Mouse (Mus musculus): ENCODE measurements around the gene Apoc1. TPM values are rescaled to one million over a fixed set of nuclear protein-coding genes. Genes with fewer than 3 reads are reported as not detected.

Gene Apoc1
- polyA plus RNA-seq, 1 experiment from 2014 or later, result 1.7 TPM

DNA sequence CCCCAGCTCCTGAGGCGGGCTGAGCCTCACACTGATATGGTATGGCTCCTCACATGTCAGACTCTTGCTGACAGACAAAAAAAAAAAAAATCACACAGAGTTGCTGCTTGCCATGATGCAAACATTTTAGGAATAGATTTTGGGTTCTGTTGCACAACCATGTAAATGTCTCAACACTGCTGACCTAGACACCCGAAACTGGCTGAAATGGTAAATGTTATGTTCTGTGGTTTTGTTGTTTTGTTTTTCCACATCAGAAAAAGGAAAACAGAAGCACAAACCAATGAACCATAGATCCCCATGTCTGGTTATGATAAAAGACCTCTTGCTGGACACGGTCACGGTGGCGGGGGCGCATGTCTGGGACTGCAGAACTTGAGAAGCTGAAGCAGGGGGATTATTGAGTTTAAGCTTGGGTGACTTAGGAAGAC, 8.7 kb downstream of the Apoc1 start:
- Histone ChIP-seq H3K9me3 (ENCODE audit: control insufficient read depth, low read length) (no peaks in the 10 kb centered on the region), H3K27ac (replicated peaks; ENCODE audit: low read depth, low read length) (no peak overlapping the region), H3K27me3 (ENCODE audit: control insufficient read depth, insufficient read depth, low read length) (no peaks in the 10 kb centered on the region), H3K36me3 (ENCODE audit: control insufficient read depth, insufficient read depth, low read length) (no peaks in the 10 kb centered on the region), H3K4me2 (ENCODE audit: low read length) (no peak overlapping the region), H3K4me3 (replicated peaks; ENCODE audit: low read depth, low read length) (no peak overlapping the region), H3K9ac (replicated peaks; ENCODE audit: low read length) (no peak overlapping the region), H3K4me1 (ENCODE audit: control insufficient read depth, insufficient read depth, low read length) (no peaks in the 10 kb centered on the region)
- DNase-seq (no peak), ATAC-seq (ENCODE audit: low FRiP score, low TSS enrichment) (no peak)
- 88% methylated on average over 6 of the region's 6 CpGs for WGBS

GRCm38 (mm10) chr7:19682979-19683378, 9.5 kb downstream of the Apoc1 start:
- 84% methylated on average over 3 of the region's 3 CpGs for WGBS
- no peak for ATAC-seq (ENCODE audit: low FRiP score, low TSS enrichment)
- Histone ChIP-seq H3K27ac (replicated peaks; ENCODE audit: low read depth, low read length) (no peak overlapping the region), H3K9ac (replicated peaks; ENCODE audit: low read length) (no peak overlapping the region), H3K4me1 (ENCODE audit: control insufficient read depth, insufficient read depth, low read length) (no peaks in the 10 kb centered on the region), H3K4me3 (replicated peaks; ENCODE audit: low read depth, low read length) (no peak overlapping the region), H3K27me3 (ENCODE audit: control insufficient read depth, insufficient read depth, low read length) (no peaks in the 10 kb centered on the region), H3K9me3 (ENCODE audit: control insufficient read depth, low read length) (no peaks in the 10 kb centered on the region), H3K36me3 (ENCODE audit: control insufficient read depth, insufficient read depth, low read length) (no peaks in the 10 kb centered on the region), H3K4me2 (ENCODE audit: low read length) (no peak overlapping the region)
- DNase-seq, result no peak

DNA sequence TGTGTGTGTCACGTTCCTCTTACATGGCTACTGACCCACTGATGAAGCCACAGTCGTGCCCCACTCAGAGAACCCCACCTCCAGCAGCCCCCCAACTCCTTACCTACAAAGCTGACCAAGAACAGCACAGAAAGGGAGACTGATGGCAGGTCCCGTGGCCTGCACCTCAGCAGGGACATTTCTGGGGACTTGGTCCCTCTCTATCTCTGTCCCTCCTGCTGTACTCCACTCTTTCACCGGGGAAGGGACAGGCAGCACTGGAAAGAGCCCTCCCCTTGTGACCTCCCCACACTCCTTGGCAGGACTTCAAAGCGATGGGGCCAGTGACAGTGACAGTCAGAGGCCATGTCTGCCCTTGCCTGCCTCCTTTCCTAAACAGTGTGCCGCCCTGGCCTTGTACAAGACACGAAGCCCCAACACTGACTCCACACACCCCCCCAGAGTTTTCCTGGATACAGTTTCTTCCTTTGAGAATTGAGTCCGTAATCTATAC, 11.2 kb downstream of the Apoc1 start, which contains the start of the genes Gm44805 and Apoc4:
Gm44805 (minus strand) TSS at position 222 of the 493 bp plus-strand sequence.
Apoc4 (minus strand) TSS at position 278 of the 493 bp plus-strand sequence.
- 65% methylated on average over 8 of the region's 8 CpGs for whole genome bisulfite sequencing
- ATAC-seq (ENCODE audit: low FRiP score, low TSS enrichment), result no peak
- H3K9ac ChIP-seq (replicated peaks; ENCODE audit: low read length), result no peak within 1 kb of the TSS

GRCm38 (mm10) chr7:19680702-19681101, 11.8 kb downstream of the Apoc1 start:
- Histone ChIP-seq H3K9me3 (ENCODE audit: control insufficient read depth, low read length) (no peaks in the 10 kb centered on the region), H3K27ac (replicated peaks; ENCODE audit: low read depth, low read length) (no peak overlapping the region), H3K36me3 (ENCODE audit: control insufficient read depth, insufficient read depth, low read length) (no peaks in the 10 kb centered on the region), H3K4me3 (replicated peaks; ENCODE audit: low read depth, low read length) (no peak overlapping the region), H3K4me1 (ENCODE audit: control insufficient read depth, insufficient read depth, low read length) (no peaks in the 10 kb centered on the region), H3K4me2 (ENCODE audit: low read length) (no peak overlapping the region), H3K9ac (replicated peaks; ENCODE audit: low read length) (no peak overlapping the region), H3K27me3 (ENCODE audit: control insufficient read depth, insufficient read depth, low read length) (no peaks in the 10 kb centered on the region)
- 87% methylated on average over 2 of the region's 2 CpGs for WGBS
- no peak for DNase-seq
- ATAC-seq (ENCODE audit: low FRiP score, low TSS enrichment), result no peak

More for the DNA sequence above, 11.2 kb downstream of the Apoc1 start, which contains the start of the genes Gm44805 and Apoc4:
- H3K27me3 ChIP-seq (ENCODE audit: control insufficient read depth, insufficient read depth, low read length), result no peaks in the 10 kb centered on the region
- no peak within 1 kb of the TSS for H3K4me3 ChIP-seq (replicated peaks; ENCODE audit: low read depth, low read length)
- no peaks in the 10 kb centered on the region for H3K9me3 ChIP-seq (ENCODE audit: control insufficient read depth, low read length)
- H3K4me2 ChIP-seq (ENCODE audit: low read length), result no peak within 1 kb of the TSS
- DNase-seq, result no peak
- H3K27ac ChIP-seq (replicated peaks; ENCODE audit: low read depth, low read length), result no peak within 1 kb of the TSS
- no peaks in the 10 kb centered on the region for H3K36me3 ChIP-seq (ENCODE audit: control insufficient read depth, insufficient read depth, low read length)
- no peaks in the 10 kb centered on the region for H3K4me1 ChIP-seq (ENCODE audit: control insufficient read depth, insufficient read depth, low read length)

DNA sequence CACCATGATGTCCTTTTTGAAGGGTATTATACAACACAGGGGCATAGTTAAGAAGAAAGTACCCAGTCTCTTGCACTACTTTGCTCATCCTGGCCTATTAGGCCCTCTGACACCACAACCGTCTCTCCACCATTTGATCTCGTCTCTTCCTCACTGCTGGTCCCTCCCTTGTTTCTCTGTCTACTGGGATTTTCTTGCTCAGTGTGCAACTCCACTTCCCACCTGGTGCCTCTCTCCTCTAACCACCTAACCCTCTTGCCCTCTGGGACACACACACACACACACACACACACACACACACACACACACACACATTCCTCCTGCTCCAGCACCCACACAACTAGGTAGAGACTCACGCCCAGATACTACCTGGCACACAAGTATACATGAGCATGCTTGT, 13.6 kb downstream of the Apoc1 start:
- 81% methylated on average over 3 of the region's 3 CpGs for whole genome bisulfite sequencing
- Histone ChIP-seq H3K27me3 (ENCODE audit: control insufficient read depth, insufficient read depth, low read length) (no peaks in the 10 kb centered on the region), H3K4me3 (replicated peaks; ENCODE audit: low read depth, low read length) (no peak overlapping the region), H3K36me3 (ENCODE audit: control insufficient read depth, insufficient read depth, low read length) (no peaks in the 10 kb centered on the region), H3K4me2 (ENCODE audit: low read length) (no peak overlapping the region), H3K9me3 (ENCODE audit: control insufficient read depth, low read length) (no peaks in the 10 kb centered on the region), H3K9ac (replicated peaks; ENCODE audit: low read length) (no peak overlapping the region), H3K4me1 (ENCODE audit: control insufficient read depth, insufficient read depth, low read length) (no peaks in the 10 kb centered on the region), H3K27ac (replicated peaks; ENCODE audit: low read depth, low read length) (no peak overlapping the region)
- DNase-seq, result no peak
- ATAC-seq (ENCODE audit: low FRiP score, low TSS enrichment), result no peak

DNA sequence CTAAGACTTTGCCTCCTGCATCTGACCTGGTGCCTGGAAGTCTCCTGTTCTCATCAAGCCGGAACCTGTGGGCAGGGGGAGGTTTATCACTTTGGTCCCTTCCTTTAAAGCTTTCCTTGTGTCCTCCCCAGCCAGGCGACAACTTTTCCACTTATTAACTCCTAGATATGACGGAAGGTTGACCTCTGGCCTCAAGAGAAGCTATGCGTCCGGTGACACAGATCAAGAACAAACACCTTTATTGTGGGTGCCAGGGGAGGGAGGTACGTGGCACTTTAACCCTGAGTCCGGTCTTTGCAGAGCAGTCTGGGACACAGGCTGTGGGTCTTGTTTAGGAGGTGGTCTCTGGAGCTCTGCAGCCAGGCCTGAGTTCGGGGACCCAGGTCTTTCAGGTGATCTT, 14.6 kb downstream of the Apoc1 start, which contains the start of gene Apoc2:
Apoc2 (minus strand) TSS at position 70 of the 400 bp plus-strand sequence.
- Histone ChIP-seq H3K36me3 (ENCODE audit: control insufficient read depth, insufficient read depth, low read length) (no peaks in the 10 kb centered on the region), H3K4me3 (replicated peaks; ENCODE audit: low read depth, low read length) (no peak within 1 kb of the TSS), H3K27ac (replicated peaks; ENCODE audit: low read depth, low read length) (no peak within 1 kb of the TSS), H3K9me3 (ENCODE audit: control insufficient read depth, low read length) (no peaks in the 10 kb centered on the region), H3K27me3 (ENCODE audit: control insufficient read depth, insufficient read depth, low read length) (no peaks in the 10 kb centered on the region), H3K9ac (replicated peaks; ENCODE audit: low read length) (no peak within 1 kb of the TSS), H3K4me1 (ENCODE audit: control insufficient read depth, insufficient read depth, low read length) (no peaks in the 10 kb centered on the region), H3K4me2 (ENCODE audit: low read length) (no peak within 1 kb of the TSS)
- no peak for ATAC-seq (ENCODE audit: low FRiP score, low TSS enrichment)
- WGBS, result 79% methylated on average over 8 of the region's 8 CpGs
- DNase-seq, result no peak

DNA sequence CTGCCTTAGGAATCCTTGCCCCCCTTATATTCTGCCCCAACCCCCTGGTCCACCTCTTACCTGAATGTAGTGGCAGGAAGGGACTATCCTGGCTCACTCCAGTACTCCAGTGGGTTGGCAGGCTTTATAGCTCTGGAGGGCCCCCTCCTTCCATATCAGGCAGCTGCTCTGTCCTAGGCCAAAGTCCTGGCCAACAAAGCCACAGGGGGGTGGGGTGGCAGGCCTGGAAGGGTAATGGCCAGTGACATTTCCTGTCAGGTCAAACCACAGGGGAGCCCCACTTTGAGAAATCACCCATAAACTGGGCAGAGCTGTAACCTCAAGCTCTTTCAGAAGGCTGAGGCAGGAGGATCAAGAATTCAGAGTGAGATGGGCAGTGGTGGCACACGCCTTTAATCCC, 15.8 kb downstream of the Apoc1 start:
- 72% methylated on average over 1 of the region's 1 CpGs for WGBS
- no peaks in the 10 kb centered on the region for H3K36me3 ChIP-seq (ENCODE audit: control insufficient read depth, insufficient read depth, low read length)
- no peak overlapping the region for H3K27ac ChIP-seq (replicated peaks; ENCODE audit: low read depth, low read length)
- H3K9me3 ChIP-seq (ENCODE audit: control insufficient read depth, low read length), result no peaks in the 10 kb centered on the region
- no peaks in the 10 kb centered on the region for H3K27me3 ChIP-seq (ENCODE audit: control insufficient read depth, insufficient read depth, low read length)
- H3K4me1 ChIP-seq (ENCODE audit: control insufficient read depth, insufficient read depth, low read length), result no peaks in the 10 kb centered on the region
- no peak overlapping the region for H3K9ac ChIP-seq (replicated peaks; ENCODE audit: low read length)
- ATAC-seq (ENCODE audit: low FRiP score, low TSS enrichment), result no peak
- H3K4me3 ChIP-seq (replicated peaks; ENCODE audit: low read depth, low read length), result no peak overlapping the region
- no peak for DNase-seq
- H3K4me2 ChIP-seq (ENCODE audit: low read length), result no peak overlapping the region

DNA sequence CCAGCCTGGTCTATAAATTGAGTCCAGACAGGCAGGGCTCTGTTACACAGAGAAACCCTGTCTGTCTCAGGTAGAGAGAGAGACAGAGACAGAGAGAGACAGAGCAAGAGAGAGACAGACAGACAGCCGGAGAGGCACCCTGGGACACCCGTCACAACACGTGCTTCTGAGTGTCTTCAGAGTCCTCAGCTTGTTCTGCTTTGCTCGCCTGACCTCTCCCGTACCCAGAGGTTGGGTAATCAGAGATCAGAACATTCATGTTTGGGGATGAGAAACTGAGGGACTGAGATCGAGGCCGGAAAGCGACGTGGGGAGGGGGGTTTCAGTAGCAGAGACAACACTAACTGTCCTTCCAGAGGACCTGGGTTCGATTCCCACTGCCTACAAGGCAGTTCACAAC, 16.6 kb downstream of the Apoc1 start:
- H3K9ac ChIP-seq (replicated peaks; ENCODE audit: low read length), result no peak overlapping the region
- no peaks in the 10 kb centered on the region for H3K4me1 ChIP-seq (ENCODE audit: control insufficient read depth, insufficient read depth, low read length)
- ATAC-seq (ENCODE audit: low FRiP score, low TSS enrichment), result no peak
- no peak overlapping the region for H3K4me2 ChIP-seq (ENCODE audit: low read length)
- H3K4me3 ChIP-seq (replicated peaks; ENCODE audit: low read depth, low read length), result no peak overlapping the region
- no peaks in the 10 kb centered on the region for H3K36me3 ChIP-seq (ENCODE audit: control insufficient read depth, insufficient read depth, low read length)
- H3K9me3 ChIP-seq (ENCODE audit: control insufficient read depth, low read length), result no peaks in the 10 kb centered on the region
- WGBS, result 81% methylated on average over 10 of the region's 10 CpGs
- DNase-seq, result no peak
- H3K27ac ChIP-seq (replicated peaks; ENCODE audit: low read depth, low read length), result no peak overlapping the region
- no peaks in the 10 kb centered on the region for H3K27me3 ChIP-seq (ENCODE audit: control insufficient read depth, insufficient read depth, low read length)

DNA sequence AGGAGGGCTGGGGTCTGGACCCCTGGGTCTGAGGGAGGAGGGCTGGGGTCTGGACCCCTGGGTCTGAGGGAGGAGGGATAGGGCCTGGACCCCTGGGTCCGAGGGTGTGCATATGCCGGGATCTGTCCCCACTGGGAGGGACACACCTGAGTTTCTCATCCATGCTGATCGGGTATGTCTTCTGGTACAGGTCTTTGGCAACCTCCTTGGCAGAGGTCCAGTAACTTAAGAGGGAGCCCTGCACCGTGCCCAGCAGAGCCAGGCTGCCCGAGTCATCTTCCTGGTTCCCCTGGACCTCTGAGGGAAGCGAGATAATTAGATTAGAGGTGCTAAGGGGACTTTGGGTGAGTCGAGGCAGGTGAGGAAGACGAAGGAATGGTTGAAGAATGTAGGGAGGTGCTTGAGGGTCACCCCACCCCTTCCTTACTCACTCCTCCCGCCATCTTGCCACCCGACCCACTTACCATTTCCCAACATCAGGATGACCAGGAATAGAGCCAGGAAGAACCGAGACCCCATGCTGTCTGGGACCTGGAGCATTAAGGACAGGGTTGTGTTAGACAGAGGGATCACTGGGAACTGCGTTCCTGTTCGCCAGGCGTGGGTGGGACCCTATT, 19.3 kb downstream of the Apoc1 start:
- ATAC-seq (ENCODE audit: low FRiP score, low TSS enrichment), result no peak
- 68% methylated on average over 14 of the region's 14 CpGs for WGBS

More for the DNA sequence above, 19.3 kb downstream of the Apoc1 start:
- H3K36me3 ChIP-seq (ENCODE audit: control insufficient read depth, insufficient read depth, low read length), result no peaks in the 10 kb centered on the region
- no peak overlapping the region for H3K4me2 ChIP-seq (ENCODE audit: low read length)
- no peak overlapping the region for H3K4me3 ChIP-seq (replicated peaks; ENCODE audit: low read depth, low read length)
- 0 out of 2 replicates have a peak, but pooled peaks cover 2% of the 10 kb centered on the region for H3K4me1 ChIP-seq (ENCODE audit: control insufficient read depth, insufficient read depth, low read length)
- no peak overlapping the region for H3K9ac ChIP-seq (replicated peaks; ENCODE audit: low read length)
- no peaks in the 10 kb centered on the region for H3K27me3 ChIP-seq (ENCODE audit: control insufficient read depth, insufficient read depth, low read length)
- no peak overlapping the region for H3K27ac ChIP-seq (replicated peaks; ENCODE audit: low read depth, low read length)
- DNase-seq, result no peak
- no peaks in the 10 kb centered on the region for H3K9me3 ChIP-seq (ENCODE audit: control insufficient read depth, low read length)
